Mouse (Mus musculus): Measurements from ENCODE around the gene Galk1. TPM values are rescaled to one million over a fixed set of nuclear protein-coding genes. Genes with fewer than 3 reads are reported as not detected.
A peak's percentile ranks its signal among the peaks of the same experiment; 100 is the strongest.
"Not testable (repeated sequence)": the region's sequence is repeated elsewhere in the genome, so short reads cannot be mapped to it uniquely, and the experiment has no call there.

The Galk1 gene
- polyA plus RNA-seq, 1 experiment = 150 TPM

DNA sequence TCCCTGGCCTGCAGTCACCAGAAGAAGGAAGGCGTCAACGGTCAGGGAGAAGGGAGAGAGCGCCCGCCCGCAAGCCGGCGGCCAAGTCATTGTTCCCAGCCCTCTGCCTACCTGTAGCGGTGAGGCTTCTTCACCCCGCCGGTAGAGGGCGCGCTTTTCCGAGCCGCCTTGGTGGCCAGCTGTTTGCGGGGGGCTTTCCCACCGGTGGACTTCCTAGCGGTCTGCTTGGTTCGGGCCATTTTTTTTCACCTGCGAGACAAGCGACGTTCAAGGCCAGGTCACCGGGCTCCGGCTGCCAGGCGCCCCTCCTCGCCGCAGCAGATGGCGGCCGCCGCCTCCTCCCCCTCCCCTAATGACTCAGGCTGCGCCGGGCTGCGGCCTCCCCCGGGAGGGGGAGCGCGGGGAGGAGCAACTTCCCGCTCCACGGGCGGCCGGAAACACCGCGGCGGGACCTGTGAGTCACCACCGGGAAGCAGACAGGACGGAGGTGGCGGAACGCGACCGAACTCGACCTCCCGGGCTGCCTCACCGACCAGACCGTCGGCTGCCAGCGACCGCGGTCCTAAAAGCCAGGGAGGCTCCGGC, 11.3 kb upstream of the Galk1 start:
- peak overlapping the region; percentile 97 for H3K4me3 ChIP-seq (ENCODE audit: insufficient read depth, poor library complexity, severe bottlenecking)
- TF ChIP-seq CTCF (IDR thresholded peaks at IDR 0.05; ENCODE audit: control insufficient read depth, insufficient read depth, insufficient read length) (peak; percentile 68), FOSL1 (IDR thresholded peaks at IDR 0.05; ENCODE audit: insufficient read depth, low read length, poor library complexity, severe bottlenecking) (no peak)

DNA sequence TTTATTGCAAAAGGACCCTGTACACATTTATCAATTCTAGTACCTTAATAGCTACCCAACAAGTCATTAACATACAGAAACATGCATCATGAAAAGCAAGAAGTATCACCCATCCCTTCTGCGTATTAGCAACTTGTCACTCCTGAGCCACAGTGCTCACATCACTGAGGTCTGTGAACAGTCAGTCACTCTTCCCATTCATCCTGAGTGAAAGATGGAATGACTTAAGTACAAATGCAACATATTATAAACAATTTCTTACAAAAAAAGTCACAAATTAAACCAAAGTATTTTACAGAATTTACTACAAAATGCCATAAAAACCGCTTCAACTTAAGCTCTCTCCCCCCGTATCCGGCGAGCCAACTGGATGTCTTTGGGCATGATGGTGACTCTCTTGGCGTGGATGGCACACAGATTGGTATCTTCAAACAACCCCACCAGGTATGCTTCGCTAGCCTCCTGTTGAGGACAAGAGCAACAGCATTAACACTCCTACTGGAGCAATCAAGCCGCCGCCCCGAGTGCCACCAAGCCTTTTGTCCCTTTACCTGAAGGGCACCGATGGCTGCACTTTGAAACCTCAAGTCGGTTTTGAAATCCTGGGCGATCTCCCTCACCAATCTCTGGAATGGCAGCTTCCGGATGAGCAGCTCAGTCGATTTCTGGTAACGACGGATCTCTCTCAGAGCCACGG, 10.7 kb upstream of the Galk1 start:
- Histone ChIP-seq H3K79me3 (ENCODE audit: low read depth) (peaks cover 14% of the 10 kb centered on the region), H3ac (ENCODE audit: control insufficient read depth, insufficient read length, low read depth) (peak overlapping the region; percentile 72), H3K4me3 (ENCODE audit: insufficient read depth, poor library complexity, severe bottlenecking) (peak overlapping the region; percentile 97), H3K79me2 (ENCODE audit: control insufficient read depth, insufficient read depth) (peaks cover 31% of the 10 kb centered on the region), H3K36me3 (ENCODE audit: control insufficient read depth, insufficient read depth) (peaks cover 28% of the 10 kb centered on the region)
- H3K27me3 ChIP-seq (ENCODE audit: control insufficient read depth, insufficient read depth, insufficient read length) = not testable (repeated sequence)

More for the DNA sequence above, 11.3 kb upstream of the Galk1 start:
- Histone ChIP-seq H3K36me3 (ENCODE audit: control insufficient read depth, insufficient read depth) (peaks cover 28% of the 10 kb centered on the region), H3K79me2 (ENCODE audit: control insufficient read depth, insufficient read depth) (peaks cover 31% of the 10 kb centered on the region), H3K27me3 (ENCODE audit: control insufficient read depth, insufficient read depth, insufficient read length) (no peaks in the 10 kb centered on the region), H3K79me3 (ENCODE audit: low read depth) (peaks cover 14% of the 10 kb centered on the region), H3ac (ENCODE audit: control insufficient read depth, insufficient read length, low read depth) (peak overlapping the region; percentile 72)

DNA sequence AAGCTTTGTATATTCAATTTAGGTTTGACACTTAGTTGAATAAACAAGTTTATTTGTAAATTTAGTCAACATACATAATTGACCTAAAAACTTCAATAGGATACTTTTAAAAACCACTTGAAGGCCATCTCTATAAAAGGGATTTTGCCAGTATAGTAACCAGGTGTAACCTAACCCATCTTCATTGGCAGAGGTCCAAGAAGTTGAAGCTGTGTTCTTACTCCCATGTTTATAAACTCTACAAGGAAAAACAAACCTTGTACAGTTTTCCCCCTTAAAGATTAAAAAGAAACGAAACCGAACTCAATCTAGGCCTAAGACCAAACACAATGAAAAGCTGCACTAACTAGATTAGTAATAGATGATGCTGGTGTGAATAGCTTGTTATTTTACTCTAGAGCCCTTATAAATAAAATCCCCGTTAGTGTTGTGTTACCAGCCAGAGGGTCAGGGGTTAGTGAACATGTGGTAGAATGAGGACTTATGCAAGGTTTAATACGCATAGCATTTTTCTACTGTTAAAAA, 9.8 kb upstream of the Galk1 start:
- Histone ChIP-seq H3K36me3 (ENCODE audit: control insufficient read depth, insufficient read depth) (peaks cover 28% of the 10 kb centered on the region), H3K27me3 (ENCODE audit: control insufficient read depth, insufficient read depth, insufficient read length) (no peaks in the 10 kb centered on the region), H3K79me2 (ENCODE audit: control insufficient read depth, insufficient read depth) (peaks cover 31% of the 10 kb centered on the region), H3K4me3 (ENCODE audit: insufficient read depth, poor library complexity, severe bottlenecking) (peak overlapping the region; percentile 23), H3ac (ENCODE audit: control insufficient read depth, insufficient read length, low read depth) (peak overlapping the region; percentile 42), H3K79me3 (ENCODE audit: low read depth) (peaks cover 14% of the 10 kb centered on the region)
- TF ChIP-seq CEBPB (IDR thresholded peaks at IDR 0.05; ENCODE audit: low read depth) = no peak
- TF ChIP-seq MYOG (IDR thresholded peaks at IDR 0.05; ENCODE audit: control insufficient read depth, extremely low read depth, insufficient read length) = no peak
- no peak for TF ChIP-seq CTCF (IDR thresholded peaks at IDR 0.05; ENCODE audit: control insufficient read depth, insufficient read depth, insufficient read length)
- no peak for TF ChIP-seq MYOD1 (IDR thresholded peaks at IDR 0.05; ENCODE audit: control insufficient read depth, insufficient read length, low read depth)

GRCm38 (mm10) chr11:116021328-116022220, 9.1 kb upstream of the Galk1 start:
- Histone ChIP-seq H3K4me3 (ENCODE audit: insufficient read depth, poor library complexity, severe bottlenecking) (no peak overlapping the region), H3ac (ENCODE audit: control insufficient read depth, insufficient read length, low read depth) (no peak overlapping the region), H3K79me3 (ENCODE audit: low read depth) (peaks cover 14% of the 10 kb centered on the region), H3K79me2 (ENCODE audit: control insufficient read depth, insufficient read depth) (peaks cover 31% of the 10 kb centered on the region), H3K36me3 (ENCODE audit: control insufficient read depth, insufficient read depth) (peaks cover 28% of the 10 kb centered on the region), H3K27me3 (ENCODE audit: control insufficient read depth, insufficient read depth, insufficient read length) (no peaks in the 10 kb centered on the region)
- TF ChIP-seq CTCF (IDR thresholded peaks at IDR 0.05; ENCODE audit: control insufficient read depth, insufficient read depth, insufficient read length) (no peak), MYOD1 (IDR thresholded peaks at IDR 0.05; ENCODE audit: control insufficient read depth, insufficient read length, low read depth) (no peak), CEBPB (IDR thresholded peaks at IDR 0.05; ENCODE audit: low read depth) (no peak), FOSL1 (IDR thresholded peaks at IDR 0.05; ENCODE audit: insufficient read depth, low read length, poor library complexity, severe bottlenecking) (no peak), MAX (IDR thresholded peaks at IDR 0.05) (no peak), MYOG (IDR thresholded peaks at IDR 0.05; ENCODE audit: control insufficient read depth, extremely low read depth, insufficient read length) (no peak), USF1 (IDR thresholded peaks at IDR 0.05; ENCODE audit: low read depth) (no peak)

GRCm38 (mm10) chr11:116020519-116020922, 8.0 kb upstream of the Galk1 start:
- TF ChIP-seq CEBPB (IDR thresholded peaks at IDR 0.05; ENCODE audit: low read depth) (no peak), MYOG (IDR thresholded peaks at IDR 0.05; ENCODE audit: control insufficient read depth, extremely low read depth, insufficient read length) (no peak), MYOD1 (IDR thresholded peaks at IDR 0.05; ENCODE audit: control insufficient read depth, insufficient read length, low read depth) (no peak), FOSL1 (IDR thresholded peaks at IDR 0.05; ENCODE audit: insufficient read depth, low read length, poor library complexity, severe bottlenecking) (no peak), USF1 (IDR thresholded peaks at IDR 0.05; ENCODE audit: low read depth) (no peak), MAX (IDR thresholded peaks at IDR 0.05) (no peak), CTCF (IDR thresholded peaks at IDR 0.05; ENCODE audit: control insufficient read depth, insufficient read depth, insufficient read length) (no peak)

More at GRCm38 (mm10) chr11:116020519-116020922, 8.0 kb upstream of the Galk1 start:
- Histone ChIP-seq H3K36me3 (ENCODE audit: control insufficient read depth, insufficient read depth) (peaks cover 28% of the 10 kb centered on the region), H3K4me3 (ENCODE audit: insufficient read depth, poor library complexity, severe bottlenecking) (no peak overlapping the region), H3K79me2 (ENCODE audit: control insufficient read depth, insufficient read depth) (peaks cover 31% of the 10 kb centered on the region), H3K79me3 (ENCODE audit: low read depth) (peaks cover 14% of the 10 kb centered on the region), H3ac (ENCODE audit: control insufficient read depth, insufficient read length, low read depth) (no peak overlapping the region), H3K27me3 (ENCODE audit: control insufficient read depth, insufficient read depth, insufficient read length) (no peaks in the 10 kb centered on the region)
